Mouse (Mus musculus) gastrocnemius, adult 2 months (tissue): Measurements from ENCODE around the gene Serpinb6b. TPM values are rescaled to one million over a fixed set of nuclear protein-coding genes. Genes with fewer than 3 reads are reported as not detected.

Source experiments
- DNase-seq: peaks from one replicate; pipeline ENCODE4 v3.0.0; 2022
- H3K27ac ChIP-seq: fragments of 200-600 bp; 2 replicates; pipeline ENCODE4 v1.8.1; 2022; ENCODE audit warnings: mild to moderate bottlenecking
- H3K4me3 ChIP-seq: fragments of 200-600 bp; 2 replicates; pipeline ENCODE4 v1.8.1; 2022; ENCODE audit warnings: mild to moderate bottlenecking, moderate library complexity
- CTCF ChIP-seq: fragments of 200-600 bp; IDR thresholded peaks from 2 replicates; pipeline ENCODE4 v1.8.1; 2022; ENCODE audit warnings: antibody characterized with exemption, mild to moderate bottlenecking, moderate library complexity
- intact Hi-C: fragments of 180-260 bp; cut with DNase I; formaldehyde crosslinking; loops from one replicate; pipeline ENCODE4 v1.15.1; 2025
- total RNA-seq, 2 experiments: library from RNA; stranded (reverse); gene quantifications; 2 replicates each; pipeline ENCODE4 v1.2.3; 2021

Gene Serpinb6b
- total RNA-seq, 2 experiments from 2014 or later: 1.4 to 1.6 TPM

DNA sequence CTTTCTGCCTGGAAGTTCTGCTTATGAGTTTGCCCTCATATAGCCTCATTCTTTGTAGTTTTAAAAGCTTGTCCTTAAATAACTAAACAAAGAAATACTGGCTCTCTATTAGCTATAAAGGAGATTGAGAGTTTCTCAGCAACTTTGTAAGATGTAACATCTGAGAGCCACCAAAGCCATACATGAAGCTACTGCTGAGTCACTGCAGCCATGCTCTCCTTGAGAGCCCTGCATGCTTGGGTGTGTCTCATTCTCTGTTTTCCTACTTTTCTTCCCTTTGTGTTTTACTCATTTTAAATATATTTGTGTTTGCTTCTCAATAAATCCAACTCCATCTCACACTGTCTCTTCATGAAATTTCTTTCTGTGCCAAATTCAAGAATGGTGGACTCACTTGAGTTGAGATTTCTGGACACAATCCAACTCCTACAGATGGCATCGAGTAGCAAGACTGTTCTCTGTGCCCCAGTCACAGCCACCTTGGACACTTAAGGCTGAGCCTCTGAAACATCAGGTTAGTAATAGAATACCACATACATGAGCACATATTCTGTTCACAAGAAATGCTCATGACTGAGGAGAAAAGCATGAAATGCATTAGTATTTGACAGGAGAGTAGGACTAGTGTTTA, 61.5 kb downstream of the Serpinb6b start:
- Histone ChIP-seq H3K27ac (no peak overlapping the region), H3K4me3 (no peak overlapping the region)
- intact Hi-C loops: no loop called here
- no peak for DNase-seq
- TF ChIP-seq CTCF: no peak

DNA sequence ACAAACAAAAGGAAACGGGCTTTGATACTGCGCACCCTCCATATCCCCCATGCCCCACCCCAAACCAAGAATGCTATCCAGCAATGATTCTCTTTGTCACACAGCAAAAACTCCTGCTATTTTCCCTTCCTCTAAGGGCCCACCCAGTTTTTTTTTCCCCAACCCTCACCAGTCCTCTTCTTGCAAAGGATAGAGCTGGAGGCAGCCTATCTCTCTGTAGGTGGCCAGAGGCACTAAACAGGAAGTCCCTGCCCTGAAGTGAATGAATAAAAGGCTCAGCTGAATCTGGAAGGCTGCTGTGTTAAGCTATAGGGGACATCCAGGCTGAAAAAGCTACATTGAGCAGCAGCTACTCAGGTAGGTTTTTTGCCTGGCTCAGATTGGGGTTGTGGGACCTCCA, 62.2 kb downstream of the Serpinb6b start, which contains the start of gene Serpinb9b:
Serpinb9b (plus strand) TSS at position 173 of the 400 bp plus-strand sequence.
- no peak within 1 kb of the TSS for H3K27ac ChIP-seq
- TF ChIP-seq CTCF: no peak

DNA sequence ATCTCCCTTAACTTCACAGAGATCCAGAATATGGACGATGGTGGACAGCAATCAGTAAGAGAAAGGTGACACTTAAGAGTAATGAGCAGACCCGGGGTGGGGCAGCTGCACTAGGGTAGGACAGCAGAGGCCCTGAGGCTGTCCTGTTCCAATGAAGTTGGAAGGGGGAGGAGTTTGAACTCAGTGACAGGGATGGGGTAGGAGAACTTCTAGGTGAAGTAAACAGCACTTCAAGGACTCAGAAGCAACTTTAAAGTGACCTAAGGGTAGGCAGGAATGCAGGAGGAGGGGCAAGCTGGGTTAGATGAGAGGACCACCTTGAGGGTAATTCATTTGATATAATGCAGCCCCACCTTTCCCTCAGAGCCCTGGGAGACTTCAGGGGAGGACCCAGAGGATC, 63.1 kb downstream of the Serpinb6b start:
- intact Hi-C loops: no loop called here
- no peak for TF ChIP-seq CTCF
- no peak for DNase-seq
- H3K4me3 ChIP-seq: no peak overlapping the region
- H3K27ac ChIP-seq: no peak overlapping the region

More for the DNA sequence above, 62.2 kb downstream of the Serpinb6b start, which contains the start of gene Serpinb9b:
- DNase-seq: no peak
- H3K4me3 ChIP-seq: no peak within 1 kb of the TSS
- intact Hi-C loops: no loop called here

DNA sequence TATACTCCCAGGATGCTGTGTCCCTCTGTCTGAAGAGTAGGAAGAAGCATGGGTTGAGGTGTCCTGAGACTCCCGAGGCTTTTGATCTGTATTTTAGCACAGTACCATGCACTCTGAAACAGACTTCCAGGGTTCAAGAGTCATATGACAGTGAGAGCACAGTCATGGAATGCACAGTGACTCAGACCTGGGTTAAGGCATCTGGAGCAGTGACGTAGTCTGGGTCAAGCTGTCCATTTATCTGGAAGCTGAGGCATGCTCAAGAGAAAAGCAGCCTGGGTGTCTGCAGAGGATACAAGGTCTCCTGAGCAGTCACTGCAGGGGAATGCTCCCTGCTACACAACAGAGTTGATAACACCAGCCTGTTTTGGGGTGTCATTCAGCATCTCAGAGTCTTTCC, 63.5 kb downstream of the Serpinb6b start:
- Histone ChIP-seq H3K4me3 (no peak overlapping the region), H3K27ac (no peak overlapping the region)
- no peak for TF ChIP-seq CTCF
- intact Hi-C loops: no loop called here
- no peak for DNase-seq

Other genes starting within 250 kb of the Serpinb6b start
- 1,000 to 10,000 TPM in 1 of 2 experiments, 100 to 1,000 TPM in 1; 466 to 1,631 TPM for gene Mylk4, start 181.3 kb upstream of the Serpinb6b start, total RNA-seq
- gene Wrnip1, start 163.2 kb upstream of the Serpinb6b start, total RNA-seq: 1 to 10 TPM; 5.2 to 8.5 TPM
- not detected for gene D930007J09Rik, start 162.4 kb upstream of the Serpinb6b start, total RNA-seq
- 1 to 10 TPM; 3.7 to 4.0 TPM for gene Serpinb1a, start 114.0 kb upstream of the Serpinb6b start, total RNA-seq
- 1 to 10 TPM; 1.6 to 2.3 TPM for gene Serpinb1c, start 67.0 kb upstream of the Serpinb6b start, total RNA-seq
- 1 to 10 TPM; 1.5 to 2.3 TPM for gene Serpinb9, start 38.0 kb downstream of the Serpinb6b start, total RNA-seq
- not detected for gene Serpinb9b, start 62.2 kb downstream of the Serpinb6b start, total RNA-seq
- not detected for gene Serpinb1b, start 113.4 kb downstream of the Serpinb6b start, total RNA-seq
- not detected for gene Serpinb9c, start 194.5 kb downstream of the Serpinb6b start, total RNA-seq
- gene Serpinb9d, start 227.8 kb downstream of the Serpinb6b start, total RNA-seq: not detected